Mouse (Mus musculus) myocyte (in vitro differentiated cells): Measurements from ENCODE around the gene Ralgps1.

Experiments
- E2F4 ChIP-seq: IDR thresholded peaks from one replicate; pipeline ENCODE4 v1.6.1; 2011; ENCODE audit warnings: mild to moderate bottlenecking, control low read depth, moderate library complexity; ENCODE audit not compliant: insufficient read depth
- POLR2A ChIP-seq: IDR thresholded peaks from one replicate; pipeline ENCODE4 v1.6.1; 2011; ENCODE audit warnings: low read depth, mild to moderate bottlenecking, control low read depth, moderate library complexity; ENCODE audit not compliant: insufficient read length
- TCF12 ChIP-seq: IDR thresholded peaks from one replicate; pipeline ENCODE4 v1.6.1; 2011; ENCODE audit warnings: mild to moderate bottlenecking, control low read depth; ENCODE audit not compliant: poor library complexity, insufficient read depth, severe bottlenecking

DNA sequence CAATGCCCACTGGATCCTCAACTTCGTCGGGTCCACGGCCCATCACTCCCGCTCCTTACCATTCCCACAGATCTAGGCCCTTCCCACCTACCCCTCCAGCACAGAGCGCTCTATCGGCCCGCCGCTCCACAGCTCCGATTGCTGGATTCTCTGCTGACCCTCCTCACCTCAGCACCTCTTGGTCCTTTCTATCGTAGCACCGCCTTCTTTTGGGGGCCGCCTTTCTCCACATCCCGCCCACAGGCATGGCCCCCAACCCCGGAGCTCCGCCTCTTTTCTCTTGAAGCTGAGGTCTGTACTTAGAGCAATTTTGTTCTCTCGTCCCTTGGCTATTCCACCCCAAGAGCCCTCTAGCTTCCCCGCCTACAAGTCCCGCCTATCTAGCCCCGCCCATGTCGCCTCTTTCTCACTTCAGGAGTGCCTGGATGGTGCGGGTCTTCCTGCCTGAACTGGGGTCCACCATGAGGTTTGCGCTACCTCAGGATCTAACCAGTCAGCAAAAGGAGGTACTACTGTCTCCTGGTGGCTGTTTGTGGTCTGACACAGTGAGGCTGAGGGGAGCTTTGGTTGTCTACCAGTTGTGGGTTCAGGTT, 239.7 kb downstream of the Ralgps1 start, which contains the start of gene Garnl3:
- no peak for TF ChIP-seq TCF12
- TF ChIP-seq E2F4: no peak
- TF ChIP-seq POLR2A: no peak
